Mouse (Mus musculus) G1E (cell line): ENCODE measurements around the gene Hist1h1b.
"Not testable (repeated sequence)": the region's sequence is repeated elsewhere in the genome, so short reads cannot be mapped to it uniquely, and the experiment has no call there.

Experiments used
- CTCF ChIP-seq: IDR thresholded peaks from 2 replicates; pipeline ENCODE4 v1.5.1; 2012; ENCODE audit warnings: low read depth, low read length, inconsistent platforms, mixed read lengths
- GATA1 ChIP-seq: IDR thresholded peaks from 2 replicates; pipeline ENCODE4 v1.6.1; 2012; ENCODE audit warnings: borderline replicate concordance, low read length, inconsistent platforms, mixed read lengths
- POLR2AphosphoS5 ChIP-seq: IDR thresholded peaks from 2 replicates; pipeline ENCODE4 v1.6.1; 2012; ENCODE audit warnings: low read depth, low read length, inconsistent platforms; ENCODE audit not compliant: insufficient replicate concordance

GRCm38 (mm10) chr13:21811539-21811938 lies 31.1 kb upstream of the Hist1h1b start, which contains the start of gene Hist1h4m:
- not testable (repeated sequence) for TF ChIP-seq POLR2AphosphoS5, CTCF, GATA1
